Mouse (Mus musculus) bone marrow, adult 2 months (tissue): ENCODE measurements at regions not wholly inside any gene's neighbourhood (a gene's known extent, or its start where the extent isn't known, plus 50 kb on each side); places are given as distances from the start of the nearest gene placed in this dataset.

Source experiments
- CTCF ChIP-seq: fragments of 200-500 bp; IDR thresholded peaks from 2 replicates; pipeline ENCODE4 v1.5.1; 2011; ENCODE audit warnings: low read length, control low read depth; ENCODE audit not compliant: control insufficient read depth, insufficient read depth
- POLR2A ChIP-seq: fragments of 200-500 bp; IDR thresholded peaks from 2 replicates; pipeline ENCODE4 v1.6.1; 2011; ENCODE audit warnings: low read depth, mild to moderate bottlenecking, control low read depth, low read length, borderline replicate concordance; ENCODE audit not compliant: control insufficient read depth

DNA sequence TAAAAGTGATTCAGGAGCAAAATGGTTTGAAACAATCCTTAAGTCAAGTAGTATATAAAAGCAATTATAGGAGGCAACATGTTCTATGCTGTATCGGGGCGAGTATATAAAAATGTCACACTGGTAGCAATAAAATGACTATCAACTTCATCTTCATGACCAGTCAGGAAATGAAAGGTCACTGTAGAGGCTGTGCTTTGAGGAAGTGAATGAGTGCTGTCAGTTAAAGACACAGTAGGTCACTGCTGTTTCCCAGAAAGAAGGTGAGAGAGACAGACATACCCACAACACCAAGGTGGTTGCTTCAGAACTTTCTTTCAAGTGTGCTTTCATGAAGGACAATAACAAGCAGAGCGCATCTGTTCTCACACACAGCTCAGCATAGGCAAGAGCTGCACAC is 292.4 kb downstream of the Cd47 start:
- TF ChIP-seq CTCF = no peak
- no peak for TF ChIP-seq POLR2A
